Mouse (Mus musculus): Measurements from ENCODE around the gene Mrpl49.

Gene Mrpl49

GRCm38 (mm10) chr19:6067011-6067723 is 9.6 kb upstream of the Mrpl49 start:
- peak; percentile 94 to 95 for DNase-seq

- no peak for DNase-seq
Observed at GRCm38 (mm10) chr19:6066571-6066970, 9.0 kb upstream of the Mrpl49 start.

- no peak for DNase-seq
Observed at GRCm38 (mm10) chr19:6063081-6063480, 5.5 kb upstream of the Mrpl49 start.

GRCm38 (mm10) chr19:6062418-6062817 is 4.8 kb upstream of the Mrpl49 start:
- no peak for DNase-seq

GRCm38 (mm10) chr19:6061641-6062302 is 4.2 kb upstream of the Mrpl49 start:
- DNase-seq = peak; percentile 73 to 78

GRCm38 (mm10) chr19:6061021-6061533 is 3.5 kb upstream of the Mrpl49 start, which contains the start of gene Znhit2:
Znhit2 (plus strand) TSS chr19:6061192.
- peak; percentile 91 to 94 for DNase-seq

GRCm38 (mm10) chr19:6058966-6059365 is 1.4 kb upstream of the Mrpl49 start:
- DNase-seq = no peak

GRCm38 (mm10) chr19:6058513-6058912 is 928 bp upstream of the Mrpl49 start:
- no peak for DNase-seq

GRCm38 (mm10) chr19:6056696-6057095 is 889 bp downstream of the Mrpl49 start:
- DNase-seq = no peak

- no peak for DNase-seq
Observed at GRCm38 (mm10) chr19:6054296-6054695, 3.3 kb downstream of the Mrpl49 start.

- DNase-seq = no peak
Observed at GRCm38 (mm10) chr19:6052516-6052915, 5.1 kb downstream of the Mrpl49 start.

GRCm38 (mm10) chr19:6048681-6049410 is 8.7 kb downstream of the Mrpl49 start:
- DNase-seq = peak in 1 of 2 experiments; percentile 7

GRCm38 (mm10) chr19:6047899-6048166 is 9.8 kb downstream of the Mrpl49 start:
- peak; percentile 26 to 29 for DNase-seq

GRCm38 (mm10) chr19:6047154-6047898 is 10.3 kb downstream of the Mrpl49 start:
- peak in 1 of 2 experiments; percentile 53 for DNase-seq

- peak; percentile 95 for DNase-seq
Observed at GRCm38 (mm10) chr19:6046294-6047153, 11.1 kb downstream of the Mrpl49 start, which contains the start of gene Syvn1. Syvn1 (plus strand) TSS chr19:6046576.

- DNase-seq = no peak
Observed at GRCm38 (mm10) chr19:6045366-6046293, 12.0 kb downstream of the Mrpl49 start.

GRCm38 (mm10) chr19:6044102-6044501 is 13.5 kb downstream of the Mrpl49 start:
- peak in 1 of 2 experiments; percentile 53 for DNase-seq

GRCm38 (mm10) chr19:6042293-6042692 is 15.3 kb downstream of the Mrpl49 start:
- no peak for DNase-seq

GRCm38 (mm10) chr19:6040002-6040401 is 17.6 kb downstream of the Mrpl49 start:
- DNase-seq = no peak

GRCm38 (mm10) chr19:6038326-6038725 is 19.3 kb downstream of the Mrpl49 start:
- peak; percentile 69 to 75 for DNase-seq

- no peak for DNase-seq
Observed at GRCm38 (mm10) chr19:6037695-6038094, 19.9 kb downstream of the Mrpl49 start.

Measured in cerebellum, postnatal 10 days (tissue).